Mouse (Mus musculus) E14TG2a.4 (cell line): ENCODE measurements at regions not wholly inside any gene's neighbourhood (a gene's known extent, or its start where the extent isn't known, plus 50 kb on each side); places are given as distances from the start of the nearest gene placed in this dataset.

Experiments used
- CTCF ChIP-seq: conservative IDR thresholded peaks from 2 replicates; pipeline ENCODE4 v1.5.1; 2014; ENCODE audit warnings: low read length
- NANOG ChIP-seq: IDR thresholded peaks from 2 replicates; pipeline ENCODE4 v1.6.1; 2014; ENCODE audit warnings: borderline replicate concordance, low read length, mixed read lengths

DNA sequence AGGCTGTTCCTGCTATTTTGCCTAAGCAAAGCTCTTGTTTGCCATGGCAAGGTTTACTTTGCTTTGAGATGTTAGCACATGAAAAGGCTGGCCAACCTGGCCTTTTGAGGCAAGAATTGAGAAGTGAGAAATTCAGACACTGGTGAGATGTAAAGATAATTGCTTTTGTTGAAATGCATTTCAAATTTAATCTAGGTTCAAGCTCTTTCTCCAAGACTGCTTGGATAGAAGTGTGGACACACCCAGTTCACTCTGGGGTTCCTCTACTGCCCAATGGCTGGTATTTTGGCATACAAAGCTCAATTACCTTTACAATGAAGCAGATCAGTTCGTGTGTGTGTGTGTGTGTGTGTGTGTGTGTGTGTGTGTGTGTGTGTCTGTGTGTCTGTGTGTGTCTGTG lies 123.8 kb upstream of the Rfx3 start:
- TF ChIP-seq NANOG (peak; percentile 4; the same call in 1 of the 2 replicates), CTCF (no peak)
